Mouse (Mus musculus) hindbrain, embryonic 12.5 days (tissue): ENCODE results near the gene Lypd3. TPM values are rescaled to one million over a fixed set of nuclear protein-coding genes. Genes with fewer than 3 reads are reported as not detected.
"Not testable (repeated sequence)": the region's sequence is repeated elsewhere in the genome, so short reads cannot be mapped to it uniquely, and the experiment has no call there.

ENCODE experiments used
- ATAC-seq: fragments of 200-750 bp; cut with Nextera tagmentation; 2 replicates; pipeline ENCODE4 v1.8.0; 2017; ENCODE audit warnings: moderate TSS enrichment; ENCODE audit not compliant: low FRiP score
- H3K27ac ChIP-seq: fragments of 300-500 bp; sonication (generic); 2 replicates; pipeline ENCODE4 v1.5.1; 2016; ENCODE audit warnings: mild to moderate bottlenecking
- H3K27me3 ChIP-seq: fragments of 300-500 bp; sonication (generic); 2 replicates; pipeline ENCODE4 v1.6.1; 2016; ENCODE audit warnings: mild to moderate bottlenecking
- H3K36me3 ChIP-seq: fragments of 300-500 bp; sonication (generic); 2 replicates; pipeline ENCODE4 v1.6.1; 2016; ENCODE audit warnings: mild to moderate bottlenecking
- H3K4me1 ChIP-seq: fragments of 300-500 bp; sonication (generic); 2 replicates; pipeline ENCODE4 v1.6.1; 2016
- H3K4me2 ChIP-seq: fragments of 300-500 bp; sonication (generic); replicated peaks from 2 replicates; pipeline ENCODE4 v1.6.1; 2016; ENCODE audit warnings: mild to moderate bottlenecking
- H3K4me3 ChIP-seq: fragments of 300-500 bp; sonication (generic); 2 replicates; pipeline ENCODE4 v1.5.1; 2016; ENCODE audit warnings: mild to moderate bottlenecking
- H3K9ac ChIP-seq: fragments of 300-500 bp; sonication (generic); 2 replicates; pipeline ENCODE4 v1.6.1; 2016; ENCODE audit warnings: mild to moderate bottlenecking, moderate library complexity
- H3K9me3 ChIP-seq: fragments of 300-500 bp; sonication (generic); replicated peaks from 2 replicates; pipeline ENCODE4 v1.6.1; 2016; ENCODE audit warnings: mild to moderate bottlenecking
- WGBS: fragments of 180-500 bp; shearing (Covaris S2); methylation state at CpG from one replicate; pipeline ENCODE4 v1.1.7; 2016; 5-methylcytosine and 5-hydroxymethylcytosine counted together
- polyA plus RNA-seq: library from polyadenylated mRNA; unstranded; fragments of >200 nt; fragmentation: Nextera tagmentation; extraction: Ambion mirVana; gene quantifications from 2 replicates; pipeline ENCODE4 v1.2.1, GENCODE M21; 2016

Lypd3 gene
- polyA plus RNA-seq, 1 experiment from 2014 or later, result 1.5 TPM

GRCm38 (mm10) chr7:24617763-24618162 is 18.6 kb upstream of the Lypd3 start:
- ATAC-seq, result no peak
- Histone ChIP-seq H3K36me3 (no peaks in the 10 kb centered on the region), H3K9me3 (no peaks in the 10 kb centered on the region), H3K4me3 (no peak overlapping the region), H3K27ac (no peak overlapping the region), H3K27me3 (peaks cover 22% of the 10 kb centered on the region), H3K9ac (no peak overlapping the region), H3K4me2 (no peak overlapping the region), H3K4me1 (peaks cover under 1% of the 10 kb centered on the region)
- 85% methylated on average over 8 of the region's 8 CpGs for WGBS

GRCm38 (mm10) chr7:24618374-24618773 is 18.0 kb upstream of the Lypd3 start:
- WGBS, result 89% methylated on average over 8 of the region's 8 CpGs
- not testable (repeated sequence) for H3K4me1 ChIP-seq, H3K9ac ChIP-seq, H3K36me3 ChIP-seq, ATAC-seq, H3K9me3 ChIP-seq, H3K4me2 ChIP-seq, H3K27ac ChIP-seq, H3K4me3 ChIP-seq
- H3K27me3 ChIP-seq, result peaks cover 15% of the 10 kb centered on the region

GRCm38 (mm10) chr7:24619671-24620397 is 16.5 kb upstream of the Lypd3 start:
- WGBS, result 51% methylated on average over 13 of the region's 13 CpGs

GRCm38 (mm10) chr7:24621193-24621592 is 15.2 kb upstream of the Lypd3 start:
- H3K36me3 ChIP-seq, result no peaks in the 10 kb centered on the region
- H3K27me3 ChIP-seq, result peaks cover 18% of the 10 kb centered on the region
- no peak overlapping the region for H3K4me2 ChIP-seq
- WGBS, result 86% methylated on average over 3 of the region's 3 CpGs
- H3K27ac ChIP-seq, result no peak overlapping the region
- ATAC-seq, result no peak
- no peaks in the 10 kb centered on the region for H3K4me1 ChIP-seq
- no peak overlapping the region for H3K4me3 ChIP-seq
- H3K9me3 ChIP-seq, result no peaks in the 10 kb centered on the region
- no peak overlapping the region for H3K9ac ChIP-seq

More at GRCm38 (mm10) chr7:24619671-24620397, 16.5 kb upstream of the Lypd3 start:
- H3K4me1 ChIP-seq, result no peaks in the 10 kb centered on the region
- H3K4me3 ChIP-seq, result no peak overlapping the region
- H3K9ac ChIP-seq, result no peak overlapping the region
- no peak for ATAC-seq
- H3K4me2 ChIP-seq, result no peak overlapping the region
- no peak overlapping the region for H3K27ac ChIP-seq
- no peaks in the 10 kb centered on the region for H3K9me3 ChIP-seq
- H3K36me3 ChIP-seq, result no peaks in the 10 kb centered on the region
- peaks cover 14% of the 10 kb centered on the region; the same call in 1 of the 2 replicates for H3K27me3 ChIP-seq

GRCm38 (mm10) chr7:24622967-24623366 is 13.4 kb upstream of the Lypd3 start:
- H3K9me3 ChIP-seq, result no peaks in the 10 kb centered on the region
- no peak overlapping the region for H3K9ac ChIP-seq
- H3K36me3 ChIP-seq, result no peaks in the 10 kb centered on the region
- H3K4me2 ChIP-seq, result no peak overlapping the region
- no peak for ATAC-seq
- 84% methylated on average over 6 of the region's 6 CpGs for WGBS
- H3K27me3 ChIP-seq, result peaks cover 27% of the 10 kb centered on the region
- no peak overlapping the region for H3K4me3 ChIP-seq
- no peak overlapping the region for H3K27ac ChIP-seq
- H3K4me1 ChIP-seq, result no peaks in the 10 kb centered on the region

GRCm38 (mm10) chr7:24628685-24629610 is 7.4 kb upstream of the Lypd3 start:
- Histone ChIP-seq H3K4me2 (peak overlapping the region; percentile 54), H3K9ac (peak overlapping the region; percentile 49; the same call in 1 of the 2 replicates), H3K27me3 (peaks cover 18% of the 10 kb centered on the region), H3K4me3 (peak overlapping the region; percentile 26), H3K4me1 (peaks cover 6% of the 10 kb centered on the region; the same call in 1 of the 2 replicates), H3K9me3 (no peaks in the 10 kb centered on the region; the same call in 1 of the 2 replicates), H3K36me3 (no peaks in the 10 kb centered on the region), H3K27ac (no peak overlapping the region)
- WGBS, result 9% methylated on average over 33 of the region's 33 CpGs
- ATAC-seq, result peak; percentile 87

- no peak overlapping the region for H3K4me3 ChIP-seq
- ATAC-seq, result no peak
- H3K27ac ChIP-seq, result no peak overlapping the region
- peaks cover 6% of the 10 kb centered on the region; the same call in 1 of the 2 replicates for H3K4me1 ChIP-seq
- peaks cover 16% of the 10 kb centered on the region for H3K27me3 ChIP-seq
- H3K9me3 ChIP-seq, result no peaks in the 10 kb centered on the region; the same call in 1 of the 2 replicates
- H3K36me3 ChIP-seq, result no peaks in the 10 kb centered on the region
- H3K4me2 ChIP-seq, result no peak overlapping the region
- 74% methylated on average over 4 of the region's 4 CpGs for WGBS
- no peak overlapping the region for H3K9ac ChIP-seq
Observed at GRCm38 (mm10) chr7:24629672-24630071, 6.7 kb upstream of the Lypd3 start.

GRCm38 (mm10) chr7:24630116-24630880 is 6.1 kb upstream of the Lypd3 start:
- no peaks in the 10 kb centered on the region; the same call in 1 of the 2 replicates for H3K9me3 ChIP-seq
- no peak for ATAC-seq
- WGBS, result 65% methylated on average over 10 of the region's 10 CpGs
- peaks cover 6% of the 10 kb centered on the region; the same call in 1 of the 2 replicates for H3K4me1 ChIP-seq
- peaks cover 18% of the 10 kb centered on the region for H3K27me3 ChIP-seq
- no peak overlapping the region for H3K4me3 ChIP-seq
- H3K9ac ChIP-seq, result no peak overlapping the region
- H3K27ac ChIP-seq, result no peak overlapping the region
- no peak overlapping the region for H3K4me2 ChIP-seq
- no peaks in the 10 kb centered on the region for H3K36me3 ChIP-seq

GRCm38 (mm10) chr7:24637046-24637445 is 696 bp downstream of the Lypd3 start:
- peak overlapping the region; percentile 55 for H3K4me2 ChIP-seq
- H3K4me3 ChIP-seq, result peak overlapping the region; percentile 30; the same call in 1 of the 2 replicates
- 2% methylated on average over 17 of the region's 18 CpGs for WGBS
- ATAC-seq, result peak; percentile 35; the same call in 1 of the 2 replicates
- peaks cover 66% of the 10 kb centered on the region for H3K27me3 ChIP-seq
- no peaks in the 10 kb centered on the region; the same call in 1 of the 2 replicates for H3K9me3 ChIP-seq
- no peak overlapping the region for H3K9ac ChIP-seq
- no peak overlapping the region for H3K27ac ChIP-seq
- no peaks in the 10 kb centered on the region for H3K36me3 ChIP-seq
- peaks cover 22% of the 10 kb centered on the region for H3K4me1 ChIP-seq

- ATAC-seq, result 0 out of 2 replicates have a peak, but pooled peaks have one; percentile 26
- Histone ChIP-seq H3K4me3 (peak overlapping the region; percentile 30), H3K4me2 (peak overlapping the region; percentile 55), H3K27ac (no peak overlapping the region), H3K4me1 (peaks cover 22% of the 10 kb centered on the region), H3K9ac (no peak overlapping the region), H3K36me3 (no peaks in the 10 kb centered on the region), H3K27me3 (peaks cover 66% of the 10 kb centered on the region), H3K9me3 (no peaks in the 10 kb centered on the region; the same call in 1 of the 2 replicates)
- WGBS, result 3% methylated on average over 35 of the region's 35 CpGs
Observed at GRCm38 (mm10) chr7:24638026-24638856, 1.9 kb downstream of the Lypd3 start.

GRCm38 (mm10) chr7:24640450-24640849 is 4.1 kb downstream of the Lypd3 start:
- no peaks in the 10 kb centered on the region for H3K36me3 ChIP-seq
- peaks cover 60% of the 10 kb centered on the region for H3K27me3 ChIP-seq
- WGBS, result 64% methylated on average over 13 of the region's 13 CpGs
- no peak overlapping the region for H3K4me3 ChIP-seq
- H3K9me3 ChIP-seq, result no peaks in the 10 kb centered on the region
- H3K27ac ChIP-seq, result no peak overlapping the region
- no peak overlapping the region for H3K9ac ChIP-seq
- ATAC-seq, result no peak
- peaks cover 22% of the 10 kb centered on the region for H3K4me1 ChIP-seq
- H3K4me2 ChIP-seq, result no peak overlapping the region
